Mouse (Mus musculus) MEL (cell line): Measurements from ENCODE around the gene P3h3. TPM values are rescaled to one million over a fixed set of nuclear protein-coding genes. Genes with fewer than 3 reads are reported as not detected.

Experiments
- DNase-seq: peaks from one replicate; pipeline ENCODE4 v3.0.0; 2011; ENCODE audit warnings: low read depth, low spot score
- H3K27ac ChIP-seq: 2 replicates; pipeline ENCODE4 v1.5.1; 2012; ENCODE audit warnings: low read depth, mild to moderate bottlenecking, control low read depth, low read length, moderate library complexity; ENCODE audit not compliant: control insufficient read depth
- H3K27me3 ChIP-seq, 2 experiments: fragments of 150-350 bp in 1 of 2; sonication (generic) in 1 of 2; 2 replicates each; pipeline ENCODE4 v1.6.1; 2012; ENCODE audit warnings: low read length in 2 of 2, mild to moderate bottlenecking in 2 of 2, improper control_type of control experiment in 1 of 2, moderate library complexity in 1 of 2; ENCODE audit not compliant: insufficient read depth in 2 of 2, control insufficient read depth in 1 of 2
- H3K36me3 ChIP-seq, 2 experiments: 2 replicates each; pipeline ENCODE4 v1.6.1; 2012 to 2014; ENCODE audit warnings: low read length in 2 of 2, improper control_type of control experiment in 1 of 2, inconsistent platforms in 1 of 2, mild to moderate bottlenecking in 1 of 2; ENCODE audit not compliant: insufficient read depth in 2 of 2, control insufficient read depth in 1 of 2
- H3K4me1 ChIP-seq, 2 experiments: fragments of 150-350 bp in 1 of 2; sonication (generic) in 1 of 2; 2 replicates each; pipeline ENCODE4 v1.6.1; 2012; ENCODE audit warnings: low read length in 2 of 2, improper control_type of control experiment in 1 of 2, mild to moderate bottlenecking in 1 of 2; ENCODE audit not compliant: insufficient read depth in 2 of 2, control insufficient read depth in 1 of 2
- H3K4me3 ChIP-seq, 2 experiments: fragments of 150-350 bp in 1 of 2; sonication (generic) in 1 of 2; 2 replicates each; pipeline ENCODE4 v1.5.1; 2012; ENCODE audit warnings: low read depth in 2 of 2, low read length in 2 of 2, mild to moderate bottlenecking in 2 of 2, moderate library complexity in 2 of 2, control low read depth in 1 of 2, improper control_type of control experiment in 1 of 2; ENCODE audit not compliant: control insufficient read depth in 1 of 2, insufficient read depth in 1 of 2
- H3K79me2 ChIP-seq: 2 replicates; pipeline ENCODE4 v1.6.1; 2012; ENCODE audit warnings: mild to moderate bottlenecking, low read length, moderate library complexity; ENCODE audit not compliant: control insufficient read depth, poor library complexity, insufficient read depth
- H3K9ac ChIP-seq: 2 replicates; pipeline ENCODE4 v1.6.1; 2012; ENCODE audit warnings: low read depth, mild to moderate bottlenecking, control low read depth, low read length, moderate library complexity; ENCODE audit not compliant: control insufficient read depth, poor library complexity, severe bottlenecking
- H3K9me3 ChIP-seq: fragments of 150-350 bp; sonication (generic); replicated peaks from 2 replicates; pipeline ENCODE4 v1.6.1; 2012; ENCODE audit warnings: mild to moderate bottlenecking, low read length, improper control_type of control experiment, moderate library complexity; ENCODE audit not compliant: insufficient read depth
- BHLHE40 ChIP-seq: IDR thresholded peaks from 2 replicates; pipeline ENCODE4 v1.6.1; 2012; ENCODE audit warnings: low read depth, mild to moderate bottlenecking, inconsistent platforms, low read length, improper control_type of control experiment, borderline replicate concordance
- CHD2 ChIP-seq: IDR thresholded peaks from 2 replicates; pipeline ENCODE4 v1.6.1; 2011; ENCODE audit warnings: low read length, improper control_type of control experiment
- CTCF ChIP-seq, 3 experiments: IDR thresholded peaks in 2 of 3; conservative IDR thresholded peaks in 1 of 3; 2 replicates each; pipeline ENCODE4 v1.5.1; 2011 to 2012; ENCODE audit warnings: low read length in 3 of 3, low read depth in 2 of 3, mild to moderate bottlenecking in 2 of 3, improper control_type of control experiment in 1 of 3, inconsistent platforms in 1 of 3, mixed read lengths in 1 of 3, moderate library complexity in 1 of 3; ENCODE audit not compliant: control insufficient read depth in 1 of 3, insufficient read depth in 1 of 3, poor library complexity in 1 of 3, severe bottlenecking in 1 of 3
- E2F4 ChIP-seq: IDR thresholded peaks from 2 replicates; pipeline ENCODE4 v1.6.1; 2011; ENCODE audit warnings: low read depth, low read length, improper control_type of control experiment, borderline replicate concordance
- ELF1 ChIP-seq: IDR thresholded peaks from 2 replicates; pipeline ENCODE4 v1.6.1; 2014; ENCODE audit warnings: low read depth, mild to moderate bottlenecking, inconsistent platforms, low read length, improper control_type of control experiment, moderate library complexity
- EP300 ChIP-seq, 2 experiments: IDR thresholded peaks; 2 replicates each; pipeline ENCODE4 v1.6.1; 2011; ENCODE audit warnings: improper control_type of control experiment in 2 of 2, low read length in 2 of 2, low read depth in 1 of 2, mild to moderate bottlenecking in 1 of 2
- GABPA ChIP-seq: IDR thresholded peaks from 2 replicates; pipeline ENCODE4 v1.6.1; 2012; ENCODE audit warnings: low read depth, mild to moderate bottlenecking, inconsistent platforms, low read length, improper control_type of control experiment, moderate library complexity
- GATA1 ChIP-seq: IDR thresholded peaks from 2 replicates; pipeline ENCODE4 v1.6.1; 2011; ENCODE audit warnings: low read depth, low read length, improper control_type of control experiment
- KAT2A ChIP-seq: conservative IDR thresholded peaks from 2 replicates; pipeline ENCODE4 v1.6.1; 2012; ENCODE audit warnings: low read depth, low read length, improper control_type of control experiment, inconsistent platforms
- MAFK ChIP-seq: IDR thresholded peaks from 2 replicates; pipeline ENCODE4 v1.6.1; 2011; ENCODE audit warnings: low read depth, mild to moderate bottlenecking, low read length, improper control_type of control experiment, borderline replicate concordance
- MAZ ChIP-seq: IDR thresholded peaks from 2 replicates; pipeline ENCODE4 v1.6.1; 2012; ENCODE audit warnings: low read depth, mild to moderate bottlenecking, inconsistent platforms, low read length, improper control_type of control experiment
- MYB ChIP-seq: IDR thresholded peaks from 2 replicates; pipeline ENCODE4 v1.6.1; 2011; ENCODE audit warnings: mild to moderate bottlenecking, low read depth, low read length, improper control_type of control experiment
- MYC ChIP-seq: IDR thresholded peaks from 2 replicates; pipeline ENCODE4 v1.6.1; 2011; ENCODE audit warnings: low read depth, mild to moderate bottlenecking, low read length, improper control_type of control experiment, moderate library complexity
- NELFE ChIP-seq: IDR thresholded peaks from 2 replicates; pipeline ENCODE4 v1.6.1; 2011; ENCODE audit warnings: low read depth, low read length, improper control_type of control experiment
- NRF1 ChIP-seq: IDR thresholded peaks from 2 replicates; pipeline ENCODE4 v1.6.1; 2014; ENCODE audit warnings: low read depth, mild to moderate bottlenecking, inconsistent platforms, low read length, improper control_type of control experiment, moderate library complexity; ENCODE audit not compliant: poor library complexity, insufficient read depth, severe bottlenecking
- POLR2A ChIP-seq, 2 experiments: IDR thresholded peaks; 2 replicates each; pipeline ENCODE4 v1.6.1; 2011 to 2012; ENCODE audit warnings: low read length in 2 of 2, mild to moderate bottlenecking in 2 of 2, control low read depth in 1 of 2, improper control_type of control experiment in 1 of 2, low read depth in 1 of 2, moderate library complexity in 1 of 2; ENCODE audit not compliant: control insufficient read depth in 1 of 2, insufficient read depth in 1 of 2, poor library complexity in 1 of 2
- RAD21 ChIP-seq: IDR thresholded peaks from 2 replicates; pipeline ENCODE4 v1.6.1; 2011; ENCODE audit warnings: mild to moderate bottlenecking, low read depth, low read length, improper control_type of control experiment
- SIN3A ChIP-seq: IDR thresholded peaks from 2 replicates; pipeline ENCODE4 v1.6.1; 2012; ENCODE audit warnings: low read length, improper control_type of control experiment, inconsistent platforms
- TCF12 ChIP-seq: IDR thresholded peaks from 2 replicates; pipeline ENCODE4 v1.6.1; 2014; ENCODE audit warnings: low read depth, mild to moderate bottlenecking, inconsistent platforms, low read length, improper control_type of control experiment, moderate library complexity
- USF1 ChIP-seq: IDR thresholded peaks from 2 replicates; pipeline ENCODE4 v1.6.1; 2014; ENCODE audit warnings: low read depth, mild to moderate bottlenecking, inconsistent platforms, low read length, improper control_type of control experiment, moderate library complexity
- USF2 ChIP-seq, 2 experiments: IDR thresholded peaks; 2 replicates each; pipeline ENCODE4 v1.6.1; 2011 to 2012; ENCODE audit warnings: improper control_type of control experiment in 2 of 2, low read length in 2 of 2, borderline replicate concordance in 1 of 2, inconsistent platforms in 1 of 2, low read depth in 1 of 2, mild to moderate bottlenecking in 1 of 2; ENCODE audit not compliant: insufficient read depth in 1 of 2
- ZC3H11A ChIP-seq: IDR thresholded peaks from 2 replicates; pipeline ENCODE4 v1.6.1; 2012; ENCODE audit warnings: low read depth, mild to moderate bottlenecking, inconsistent platforms, low read length, improper control_type of control experiment
- ZMIZ1 ChIP-seq: IDR thresholded peaks from 2 replicates; pipeline ENCODE4 v1.6.1; 2012; ENCODE audit warnings: low read depth, mild to moderate bottlenecking, inconsistent platforms, low read length, improper control_type of control experiment, moderate library complexity
- ZNF384 ChIP-seq: IDR thresholded peaks from 2 replicates; pipeline ENCODE4 v1.6.1; 2012; ENCODE audit warnings: low read depth, mild to moderate bottlenecking, inconsistent platforms, low read length, improper control_type of control experiment
- polyA plus RNA-seq, 2 experiments: library from polyadenylated mRNA; stranded (reverse) in 1 of 2; unstranded in 1 of 2; fragments of >175 nt in 1 of 2; fragments of >200 nt in 1 of 2; gene quantifications; 2 replicates each; pipeline versions ENCODE4 v1.2.1 to v1.2.4; 2012; ENCODE audit warnings: low replicate concordance in 2 of 2, low read depth in 1 of 2; ENCODE audit not compliant: insufficient read length in 2 of 2, insufficient read depth in 1 of 2, missing spikeins in 1 of 2
- total RNA-seq: library from RNA; depleted of rRNA; stranded (reverse); fragments of 300-350 nt; gene quantifications from 2 replicates; pipeline ENCODE4 v1.2.3, GENCODE M21; 2012

The P3h3 gene
- total and polyA plus RNA-seq, 3 experiments = 0.23 to 2.1 TPM; not detected in 1

- DNase-seq = no peak
- Histone ChIP-seq H3K4me3 (no peak overlapping the region), H3K36me3 (no peaks in the 10 kb centered on the region), H3K9me3 (no peaks in the 10 kb centered on the region), H3K79me2 (no peaks in the 10 kb centered on the region), H3K27ac (no peak overlapping the region), H3K27me3 (peaks cover 13% of the 10 kb centered on the region in 2 experiments), H3K4me1 (no peaks in the 10 kb centered on the region), H3K9ac (no peak overlapping the region)
- no peak for TF ChIP-seq TCF12
- no peak for TF ChIP-seq EP300 (IDR thresholded peaks at IDR 0.05; ENCODE audit: low read depth in 1 of 2, low read length in 2 of 2)
- no peak for TF ChIP-seq MYC
- TF ChIP-seq ZC3H11A = no peak
- no peak for TF ChIP-seq E2F4
- TF ChIP-seq NELFE = no peak
These were observed 21.8 kb upstream of the P3h3 start for GRCm38 (mm10) chr6:124879390-124879789.

GRCm38 (mm10) chr6:124874348-124874747, 16.8 kb upstream of the P3h3 start:
- TF ChIP-seq GATA1 = no peak
- TF ChIP-seq CHD2 = no peak
- no peak for TF ChIP-seq ZC3H11A
- no peak for TF ChIP-seq E2F4
- peaks cover 30 to 34% of the 10 kb centered on the region in 2 experiments for H3K27me3 ChIP-seq
- no peaks in the 10 kb centered on the region for H3K79me2 ChIP-seq
- DNase-seq = no peak
- no peak overlapping the region for H3K9ac ChIP-seq
- H3K27ac ChIP-seq = no peak overlapping the region
- H3K36me3 ChIP-seq = no peaks in the 10 kb centered on the region
- no peaks in the 10 kb centered on the region for H3K9me3 ChIP-seq
- no peak overlapping the region for H3K4me3 ChIP-seq
- no peaks in the 10 kb centered on the region for H3K4me1 ChIP-seq

- Histone ChIP-seq H3K36me3 (no peaks in the 10 kb centered on the region), H3K9ac (no peak overlapping the region), H3K79me2 (no peaks in the 10 kb centered on the region), H3K4me3 (no peak overlapping the region), H3K4me1 (no peaks in the 10 kb centered on the region; a peak in 2 of 4 replicates), H3K27me3 (peaks cover 13 to 30% of the 10 kb centered on the region in 2 experiments), H3K27ac (no peak overlapping the region), H3K9me3 (no peaks in the 10 kb centered on the region)
- no peak for DNase-seq
- TF ChIP-seq USF1 (no peak), MYB (no peak), ZNF384 (no peak), ELF1 (no peak), USF2 (IDR thresholded peaks at IDR 0.05; ENCODE audit: borderline replicate concordance in 1 of 2, insufficient read depth in 1 of 2, low read depth in 1 of 2, low read length in 2 of 2) (no peak), KAT2A (no peak), RAD21 (no peak), MAFK (no peak), GATA1 (no peak), NRF1 (no peak), MAZ (no peak), ZMIZ1 (no peak), EP300 (IDR thresholded peaks at IDR 0.05; ENCODE audit: low read depth in 1 of 2, low read length in 2 of 2) (no peak), BHLHE40 (no peak), GABPA (no peak), CTCF (IDR thresholded peaks at IDR 0.05 in 2 of 3, conservative IDR thresholded peaks at IDR 0.05 in 1 of 3; ENCODE audit: control insufficient read depth in 1 of 3, insufficient read depth in 1 of 3, low read depth in 2 of 3, low read length in 3 of 3, poor library complexity in 1 of 3, severe bottlenecking in 1 of 3) (no peak), POLR2A (IDR thresholded peaks at IDR 0.05; ENCODE audit: control insufficient read depth in 1 of 2, insufficient read depth in 1 of 2, low read depth in 1 of 2, low read length in 2 of 2, poor library complexity in 1 of 2) (no peak), SIN3A (no peak)
These were observed 9.0 kb upstream of the P3h3 start for GRCm38 (mm10) chr6:124866560-124866959.
